Mouse (Mus musculus): ENCODE data around the gene Slc2a4. TPM values are rescaled to one million over a fixed set of nuclear protein-coding genes. Genes with fewer than 3 reads are reported as not detected.
"Not testable (repeated sequence)": the region's sequence is repeated elsewhere in the genome, so short reads cannot be mapped to it uniquely, and the experiment has no call there.

The Slc2a4 gene
- total RNA-seq, 2 experiments from 2014 or later = 70.7 to 200 TPM

- DNase-seq (ENCODE audit: low spot score in 2 of 2) = no peak
Observed at GRCm38 (mm10) chr11:69945216-69945615, 2.8 kb downstream of the Slc2a4 start.

- no peak for DNase-seq (ENCODE audit: low spot score in 2 of 2)
Observed at GRCm38 (mm10) chr11:69940962-69941361, 7.0 kb downstream of the Slc2a4 start.

DNA sequence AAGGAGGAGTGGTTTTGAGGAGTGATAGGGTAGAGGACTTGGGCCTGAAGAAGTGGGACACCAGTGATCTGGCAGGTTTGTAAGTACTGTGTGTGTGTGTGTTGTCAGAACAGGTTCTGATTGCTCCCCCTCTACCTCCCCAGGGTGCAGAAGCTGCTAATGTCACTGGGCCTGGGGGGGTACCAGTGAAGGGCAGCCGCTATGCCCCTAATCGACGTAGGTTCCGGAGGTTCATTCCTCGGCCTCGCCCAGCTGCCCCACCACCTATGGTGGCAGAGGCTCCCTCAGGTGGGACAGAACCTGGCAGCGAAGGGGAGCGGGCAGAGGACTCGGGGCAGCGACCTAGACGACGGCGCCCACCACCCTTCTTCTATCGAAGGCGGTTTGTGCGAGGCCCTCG is 8.3 kb downstream of the Slc2a4 start:
- no peak for DNase-seq (ENCODE audit: low spot score in 2 of 2)

GRCm38 (mm10) chr11:69939181-69939580 is 8.8 kb downstream of the Slc2a4 start:
- DNase-seq (ENCODE audit: low spot score in 2 of 2) = no peak

GRCm38 (mm10) chr11:69938401-69938979 is 9.5 kb downstream of the Slc2a4 start:
- no peak for DNase-seq (ENCODE audit: low spot score in 2 of 2)

DNA sequence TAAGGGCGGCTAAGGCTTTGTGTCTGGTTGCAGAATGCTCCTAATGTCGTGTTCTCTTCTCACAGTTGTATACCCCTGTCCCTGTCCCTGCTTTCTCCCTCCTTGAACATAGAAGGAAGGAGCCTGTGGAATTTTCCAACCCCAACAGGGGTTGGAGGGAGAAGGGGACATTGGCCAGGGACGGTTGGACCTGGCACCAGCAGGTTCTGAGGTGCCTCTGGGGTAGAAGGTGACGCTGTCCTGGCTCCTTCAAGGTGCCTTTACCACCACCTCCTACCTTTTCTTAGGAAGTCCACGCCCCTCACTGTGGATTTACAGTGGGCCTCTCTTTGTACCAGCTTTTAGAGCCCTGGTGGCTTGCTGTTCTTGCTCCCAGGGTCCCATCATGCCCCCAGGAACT is 10.2 kb downstream of the Slc2a4 start:
- DNase-seq (ENCODE audit: low spot score in 2 of 2) = no peak

GRCm38 (mm10) chr11:69937385-69937784 is 10.6 kb downstream of the Slc2a4 start:
- DNase-seq (ENCODE audit: low spot score in 2 of 2) = no peak

- no peak for DNase-seq (ENCODE audit: low spot score in 2 of 2)
Observed at GRCm38 (mm10) chr11:69936714-69937347, 11.2 kb downstream of the Slc2a4 start.

- DNase-seq (ENCODE audit: low spot score in 2 of 2) = no peak
Observed at GRCm38 (mm10) chr11:69936156-69936555, 11.8 kb downstream of the Slc2a4 start.

DNA sequence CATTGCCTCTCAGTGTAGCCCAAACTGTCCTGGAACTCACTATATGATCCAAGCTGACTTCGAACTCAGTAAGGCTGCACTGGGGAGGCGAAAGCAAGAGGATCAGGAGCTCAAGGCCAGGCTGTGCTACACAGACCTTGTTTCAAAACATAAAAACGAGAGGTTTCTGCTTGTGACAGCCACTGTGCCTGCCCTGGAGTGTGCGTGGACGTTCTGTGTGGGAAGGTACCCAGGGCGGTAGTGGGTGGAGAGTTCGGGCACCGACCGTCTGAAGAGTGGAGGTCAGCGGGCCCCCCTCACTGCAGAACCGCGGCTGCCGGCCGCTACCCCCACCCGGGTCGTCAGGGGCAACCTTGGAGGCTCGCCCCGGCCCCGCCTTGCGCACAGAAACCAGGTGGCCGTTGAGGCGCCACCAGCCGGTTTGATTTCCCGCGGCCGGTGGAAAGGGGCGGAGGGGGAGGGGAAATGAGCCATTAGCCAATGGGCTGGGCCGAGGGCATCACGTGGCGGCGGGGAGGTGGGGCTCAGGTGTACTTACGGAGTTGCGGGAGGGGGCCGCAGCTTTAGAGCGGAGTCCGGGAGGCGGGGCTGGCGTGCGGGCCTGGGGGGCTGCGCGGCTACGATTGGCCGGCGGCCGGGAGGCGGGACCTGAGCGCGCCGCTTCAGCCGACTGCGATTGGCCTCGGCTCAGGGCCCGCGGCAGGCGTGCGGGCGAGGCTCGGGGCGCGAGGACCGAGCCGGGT is 12.7 kb downstream of the Slc2a4 start, which contains the start of gene Ybx2:
Gene Ybx2 (plus strand): TSS at position 660 of the 743 bp plus-strand sequence.
- DNase-seq (ENCODE audit: low spot score in 2 of 2) = peak; percentile 79 to 81

DNA sequence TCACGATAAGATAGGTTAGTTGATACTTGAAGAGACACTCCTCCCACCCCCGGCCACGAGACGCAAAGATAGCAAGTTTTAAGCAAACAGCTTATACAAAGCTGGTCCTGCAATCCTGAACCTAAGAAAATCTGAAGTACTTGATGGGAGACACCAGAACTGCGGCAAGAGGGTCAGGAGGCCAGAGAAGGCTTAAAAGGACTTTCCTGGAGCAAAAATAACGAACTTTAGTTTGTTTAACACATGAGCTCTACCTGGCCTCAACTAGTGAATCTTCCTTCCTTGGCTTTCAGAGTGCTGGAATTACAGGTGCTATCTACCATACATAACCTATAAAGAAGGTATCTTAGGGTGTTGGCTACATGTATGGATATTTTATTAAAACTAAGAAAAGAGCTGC is 13.3 kb downstream of the Slc2a4 start:
- DNase-seq (ENCODE audit: low spot score in 2 of 2) = no peak

DNA sequence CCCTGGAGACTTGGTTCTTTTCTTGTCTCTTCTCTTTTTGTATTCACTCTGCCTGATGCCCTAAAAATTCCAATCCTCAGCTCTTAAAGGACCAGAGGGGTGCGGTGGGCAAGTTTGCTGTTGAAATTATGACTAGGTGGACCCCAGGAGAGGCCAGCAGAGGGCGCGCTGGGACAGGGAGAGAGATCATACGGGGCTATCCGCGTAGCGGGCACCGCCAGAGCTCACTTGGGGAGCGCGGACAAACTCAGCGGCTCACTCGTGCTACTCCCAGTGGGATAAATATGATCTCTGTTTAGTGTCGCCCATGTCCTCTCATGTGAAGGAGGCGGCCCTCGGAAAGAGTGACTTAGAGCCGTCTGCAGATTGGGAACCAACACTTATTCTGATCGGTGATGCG is 13.8 kb downstream of the Slc2a4 start:
- DNase-seq (ENCODE audit: low spot score in 2 of 2) = peak; percentile 95 to 98

DNA sequence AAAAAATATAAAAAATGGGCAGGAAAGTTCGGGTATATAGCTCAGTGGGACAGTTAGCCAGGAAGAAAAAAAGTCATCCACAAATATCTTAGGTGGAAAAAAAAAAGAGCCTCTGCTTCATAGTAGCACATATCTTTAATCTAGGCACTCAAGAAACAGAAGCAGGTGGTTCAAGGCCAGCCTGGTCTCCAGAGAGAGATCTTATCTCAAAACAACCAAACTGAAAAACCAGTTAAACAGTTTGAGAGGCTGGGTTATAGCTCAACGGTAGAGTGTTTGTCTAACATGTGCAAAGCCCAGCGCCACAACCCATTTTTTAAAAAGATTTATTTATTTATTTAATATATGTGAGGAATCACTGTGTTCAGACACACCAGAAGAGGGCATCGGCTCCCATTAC is 14.9 kb downstream of the Slc2a4 start:
- DNase-seq (ENCODE audit: low spot score in 2 of 2) = no peak

- DNase-seq (ENCODE audit: low spot score in 2 of 2) = no peak
Observed at GRCm38 (mm10) chr11:69932254-69932653, 15.7 kb downstream of the Slc2a4 start.

GRCm38 (mm10) chr11:69931769-69932168 is 16.2 kb downstream of the Slc2a4 start:
- no peak for DNase-seq (ENCODE audit: low spot score in 2 of 2)

DNA sequence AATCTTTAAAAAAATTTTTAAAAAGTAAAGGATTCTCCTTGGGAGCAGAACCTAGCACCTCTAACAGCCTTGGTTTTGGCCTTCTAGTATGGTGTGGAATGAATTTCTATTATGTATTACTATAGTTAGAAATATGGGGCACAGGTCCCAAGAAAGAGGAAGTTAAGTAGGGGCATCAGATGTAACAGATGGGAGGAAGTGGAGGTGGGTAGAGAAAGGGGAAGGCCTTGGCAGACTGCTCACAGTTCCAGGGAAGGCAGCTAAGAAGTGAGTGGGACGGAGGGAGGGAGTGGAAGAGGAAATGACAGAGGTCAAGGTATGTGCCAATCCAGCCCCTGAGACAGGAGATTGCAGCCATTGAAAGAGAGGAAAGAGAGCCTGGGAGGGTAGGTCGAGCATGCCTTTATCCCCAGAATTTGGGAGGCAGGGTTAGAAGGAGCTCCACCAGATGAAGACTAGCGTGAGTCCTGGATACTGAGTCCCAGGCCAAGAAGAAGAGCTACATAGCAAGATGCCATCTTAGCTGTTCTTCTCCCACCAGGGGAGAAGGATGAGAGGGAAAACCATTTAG is 16.9 kb downstream of the Slc2a4 start:
- no peak for DNase-seq (ENCODE audit: low spot score in 2 of 2)

DNA sequence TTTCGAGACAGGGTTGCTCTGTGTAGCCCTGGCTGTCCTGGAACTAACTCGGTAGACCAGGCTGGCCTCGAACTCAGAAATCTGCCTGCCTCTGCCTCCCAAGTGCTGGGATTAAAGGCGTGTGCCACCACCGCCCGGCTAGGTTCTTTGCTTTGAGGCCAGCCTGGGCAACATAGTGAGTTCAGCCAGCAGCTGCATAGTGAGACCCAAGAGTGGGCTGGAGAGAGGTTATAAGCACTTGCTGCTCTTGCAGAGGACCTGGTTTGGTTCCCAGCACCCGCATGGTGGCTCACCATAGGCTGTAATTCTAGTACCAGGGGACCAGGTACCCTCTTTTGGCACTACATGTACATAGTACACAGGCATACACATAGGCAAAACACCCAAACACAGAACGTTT is 17.8 kb downstream of the Slc2a4 start:
- not testable (repeated sequence) for DNase-seq (ENCODE audit: low spot score in 2 of 2)

DNA sequence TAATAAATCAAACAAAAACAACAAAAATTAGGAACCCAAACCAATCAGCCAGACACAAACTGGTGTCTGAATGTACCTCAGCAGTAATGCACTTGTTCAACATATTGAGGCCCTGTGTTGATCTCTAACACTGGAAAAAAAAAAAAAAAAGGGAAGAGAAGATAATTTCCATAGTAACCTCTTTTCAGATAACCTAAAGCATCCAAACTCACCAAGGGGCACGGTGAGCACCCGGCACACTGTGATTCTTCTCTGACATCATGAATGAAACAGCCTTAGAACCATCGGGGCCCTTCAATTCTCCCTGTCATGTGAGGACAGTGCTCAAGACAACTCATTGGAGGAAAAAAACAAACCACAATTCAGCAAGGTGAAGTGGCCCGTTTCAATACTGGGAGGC is 18.3 kb downstream of the Slc2a4 start:
- no peak for DNase-seq (ENCODE audit: low spot score in 2 of 2)

DNA sequence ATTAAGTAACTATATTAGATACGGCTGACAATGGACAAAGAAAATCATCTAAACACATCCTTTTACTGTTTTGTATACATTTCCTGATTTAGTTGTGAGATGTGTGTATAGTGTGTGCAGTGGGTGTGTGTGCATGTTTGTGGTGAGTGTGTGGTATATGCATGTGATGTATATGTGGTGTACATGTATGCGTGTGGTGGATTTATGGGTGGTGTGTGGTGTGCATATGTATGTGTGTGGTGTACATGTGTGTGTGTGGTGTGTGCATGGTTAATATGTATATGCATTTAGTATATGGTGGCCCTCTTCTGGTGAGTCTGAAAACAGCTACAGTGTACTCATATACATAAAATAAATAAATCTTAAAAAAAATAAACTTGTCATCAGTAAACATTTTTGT is 20.5 kb downstream of the Slc2a4 start:
- no peak for DNase-seq (ENCODE audit: low spot score in 2 of 2)

DNA sequence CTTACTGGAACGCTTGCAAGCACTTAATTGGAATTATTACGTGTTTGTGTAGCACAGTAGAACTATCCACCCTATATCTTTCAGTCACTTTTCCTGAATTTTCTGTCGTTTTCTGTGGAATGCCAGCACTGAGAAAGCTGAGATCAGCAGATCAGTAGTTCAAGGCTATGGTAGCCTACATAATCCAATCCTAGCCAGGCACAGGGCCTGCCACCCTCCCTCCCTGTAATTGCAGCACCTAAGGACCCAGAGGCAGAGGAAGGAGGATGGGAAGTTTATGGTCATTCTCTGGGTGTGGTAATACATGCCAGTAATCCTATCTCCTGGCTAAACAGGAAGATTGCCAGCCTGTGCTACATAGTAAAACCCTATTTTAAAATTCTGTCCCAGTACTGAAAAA is 25.2 kb downstream of the Slc2a4 start:
- DNase-seq (ENCODE audit: low spot score in 2 of 2) = no peak

DNA sequence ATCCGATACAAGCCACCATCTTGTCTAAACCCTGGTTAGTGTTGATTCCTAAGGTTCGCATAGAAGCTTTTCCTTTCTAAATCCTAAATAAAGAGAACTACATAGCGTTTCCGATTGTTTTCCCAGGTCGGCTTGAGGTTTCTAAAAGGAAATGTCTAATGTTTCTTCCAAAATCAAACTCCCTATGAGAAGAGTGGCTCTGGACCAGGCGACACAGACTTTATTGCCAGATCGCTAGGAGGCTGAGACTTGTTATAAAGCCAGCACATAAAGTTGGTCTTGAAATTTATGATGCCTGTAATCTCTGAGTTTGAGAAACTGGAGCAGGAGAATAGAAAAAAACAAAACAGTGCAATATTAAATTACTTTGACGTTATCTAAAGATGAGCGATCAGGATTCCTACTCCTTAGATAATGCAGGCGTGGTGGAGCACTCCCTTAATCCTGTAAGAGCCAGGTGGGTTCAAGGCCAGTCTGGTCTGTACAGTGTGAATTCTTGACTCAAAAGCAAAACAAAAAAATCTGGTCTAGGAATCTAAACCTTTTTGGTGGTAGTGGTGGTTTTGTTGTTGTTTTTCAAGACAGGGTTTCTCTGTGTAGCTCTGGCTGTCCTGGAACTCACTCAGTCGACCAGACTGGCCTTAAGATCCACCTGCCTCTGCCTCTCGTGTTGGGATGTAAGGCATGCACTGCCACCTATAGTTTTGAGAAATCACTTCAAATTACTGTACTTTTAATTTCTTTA is 25.8 kb downstream of the Slc2a4 start:
- DNase-seq (ENCODE audit: low spot score in 2 of 2) = peak in 1 of 2 experiments; percentile 23
